Mouse (Mus musculus) kidney, postnatal 0 days (tissue): ENCODE measurements around the gene BC024978. TPM values are rescaled to one million over a fixed set of nuclear protein-coding genes. Genes with fewer than 3 reads are reported as not detected.

Experiments used
- ATAC-seq: fragments of 200-750 bp; cut with Nextera tagmentation; replicated peaks from 2 replicates; pipeline ENCODE4 v1.8.0; 2017; ENCODE audit warnings: low read depth, moderate number of reproducible peaks, moderate TSS enrichment, moderate library complexity; ENCODE audit not compliant: low FRiP score
- DNase-seq: peaks from one replicate; pipeline ENCODE4 v3.0.0-alpha.2; 2016; ENCODE audit warnings: low spot score
- H3K27ac ChIP-seq: fragments of 300-500 bp; sonication (generic); 2 replicates; pipeline ENCODE4 v1.5.1; 2014; ENCODE audit warnings: mild to moderate bottlenecking
- H3K27me3 ChIP-seq: fragments of 300-500 bp; sonication (generic); 2 replicates; pipeline ENCODE4 v1.6.1; 2014; ENCODE audit warnings: low read length, mixed read lengths; ENCODE audit not compliant: insufficient read depth
- H3K36me3 ChIP-seq: fragments of 300-500 bp; sonication (generic); 2 replicates; pipeline ENCODE4 v1.6.1; 2014; ENCODE audit warnings: low read length, mixed read lengths; ENCODE audit not compliant: insufficient read depth
- H3K4me1 ChIP-seq: fragments of 300-500 bp; sonication (generic); replicated peaks from 2 replicates; pipeline ENCODE4 v1.6.1; 2014; ENCODE audit warnings: antibody characterized with exemption, low read length, mixed read lengths; ENCODE audit not compliant: insufficient read depth
- H3K4me2 ChIP-seq: fragments of 300-500 bp; sonication (generic); 2 replicates; pipeline ENCODE4 v1.6.1; 2014; ENCODE audit warnings: mild to moderate bottlenecking, low read length, moderate library complexity, mixed read lengths
- H3K4me3 ChIP-seq: fragments of 300-500 bp; sonication (generic); replicated peaks from 2 replicates; pipeline ENCODE4 v1.5.1; 2014; ENCODE audit warnings: low read depth, low read length
- H3K9ac ChIP-seq: fragments of 300-500 bp; sonication (generic); 2 replicates; pipeline ENCODE4 v1.6.1; 2014; ENCODE audit warnings: low read depth, low read length
- H3K9me3 ChIP-seq: fragments of 300-500 bp; sonication (generic); replicated peaks from 2 replicates; pipeline ENCODE4 v1.6.1; 2016; ENCODE audit warnings: low read length, inconsistent platforms, mixed read lengths
- CTCF ChIP-seq: IDR thresholded peaks from 2 replicates; pipeline ENCODE4 v1.5.1; 2016; ENCODE audit warnings: antibody characterized with exemption, low read depth, mild to moderate bottlenecking, moderate library complexity
- WGBS: fragments of 180-500 bp; shearing (Covaris S2); extraction: QIAGEN DNeasy Blood & Tissue Kit; methylation state at CpG from one replicate; pipeline ENCODE4 v1.1.7; 2014; 5-methylcytosine and 5-hydroxymethylcytosine counted together
- microRNA counts: library from miRNA; unstranded; fragments of <30 nt; microRNA quantifications from one replicate; lab custom pipeline; 2015
- microRNA-seq: library from miRNA; unstranded; fragments of <30 nt; microRNA quantifications from one replicate; pipeline ENCODE4, GENCODE M21; 2016
- polyA plus RNA-seq: library from polyadenylated mRNA; unstranded; fragments of >200 nt; fragmentation: Nextera tagmentation; extraction: Ambion mirVana; gene quantifications from 2 replicates; pipeline ENCODE4 v1.2.1, GENCODE M21; 2015

BC024978 gene
- polyA plus RNA-seq, 1 experiment from 2014 or later: 2.2 TPM

- Histone ChIP-seq H3K4me1 (peaks cover 9% of the 10 kb centered on the region; the same call in 1 of the 2 replicates), H3K4me3 (no peak overlapping the region), H3K9ac (0 out of 2 replicates have a peak overlapping the region, but pooled peaks have one; percentile 35), H3K9me3 (no peaks in the 10 kb centered on the region), H3K36me3 (0 out of 2 replicates have a peak, but pooled peaks cover 8% of the 10 kb centered on the region), H3K4me2 (peak overlapping the region; percentile 90), H3K27me3 (no peaks in the 10 kb centered on the region), H3K27ac (0 out of 2 replicates have a peak overlapping the region, but pooled peaks have one; percentile 36)
- 33% methylated on average over 27 of the region's 27 CpGs for WGBS
- no peak for TF ChIP-seq CTCF
- DNase-seq: no peak
- no peak for ATAC-seq
These were observed 61.7 kb downstream of the BC024978 start for GRCm38 (mm10) chr7:27257046-27257851.

- H3K4me2 ChIP-seq: peak overlapping the region; percentile 90
- H3K9me3 ChIP-seq: no peaks in the 10 kb centered on the region
- H3K36me3 ChIP-seq: 0 out of 2 replicates have a peak, but pooled peaks cover 9% of the 10 kb centered on the region
- DNase-seq: no peak
- H3K4me3 ChIP-seq: peak overlapping the region; percentile 87
- WGBS: 7% methylated on average over 4 of the region's 6 CpGs
- ATAC-seq: no peak
- H3K27me3 ChIP-seq: no peaks in the 10 kb centered on the region
- peak overlapping the region; percentile 88; the same call in 1 of the 2 replicates for H3K9ac ChIP-seq
- H3K4me1 ChIP-seq: peaks cover 9% of the 10 kb centered on the region; the same call in 1 of the 2 replicates
- no peak for TF ChIP-seq CTCF
- 0 out of 2 replicates have a peak overlapping the region, but pooled peaks have one; percentile 72 for H3K27ac ChIP-seq
These were observed 62.2 kb downstream of the BC024978 start for GRCm38 (mm10) chr7:27257852-27258204.

- ATAC-seq: peak; percentile 85
- no peaks in the 10 kb centered on the region for H3K27me3 ChIP-seq
- peak within 1 kb of the TSS; percentile 90 for H3K4me2 ChIP-seq
- H3K4me3 ChIP-seq: peak within 1 kb of the TSS; percentile 87
- 1% methylated on average over 43 of the region's 47 CpGs for WGBS
- no peaks in the 10 kb centered on the region for H3K9me3 ChIP-seq
- TF ChIP-seq CTCF: no peak
- H3K4me1 ChIP-seq: peaks cover 9% of the 10 kb centered on the region; the same call in 1 of the 2 replicates
- H3K36me3 ChIP-seq: 0 out of 2 replicates have a peak, but pooled peaks cover 11% of the 10 kb centered on the region
- peak within 1 kb of the TSS; percentile 72 for H3K27ac ChIP-seq
- H3K9ac ChIP-seq: peak within 1 kb of the TSS; percentile 88
- peak; percentile 94 for DNase-seq
These were observed 62.8 kb downstream of the BC024978 start, which contains the start of gene Numbl for GRCm38 (mm10) chr7:27258205-27258899. Numbl (plus strand) TSS chr7:27258433.

- Histone ChIP-seq H3K27me3 (no peaks in the 10 kb centered on the region), H3K27ac (peak overlapping the region; percentile 72; the same call in 1 of the 2 replicates), H3K4me1 (peaks cover 9% of the 10 kb centered on the region; the same call in 1 of the 2 replicates), H3K36me3 (0 out of 2 replicates have a peak, but pooled peaks cover 11% of the 10 kb centered on the region), H3K4me2 (peak overlapping the region; percentile 90), H3K9ac (peak overlapping the region; percentile 88), H3K9me3 (no peaks in the 10 kb centered on the region), H3K4me3 (peak overlapping the region; percentile 87)
- peak; percentile 35 for DNase-seq
- no peak for TF ChIP-seq CTCF
- no peak for ATAC-seq
- WGBS: 5% methylated on average over 9 of the region's 9 CpGs
These were observed 63.7 kb downstream of the BC024978 start for GRCm38 (mm10) chr7:27259271-27259721.

DNA sequence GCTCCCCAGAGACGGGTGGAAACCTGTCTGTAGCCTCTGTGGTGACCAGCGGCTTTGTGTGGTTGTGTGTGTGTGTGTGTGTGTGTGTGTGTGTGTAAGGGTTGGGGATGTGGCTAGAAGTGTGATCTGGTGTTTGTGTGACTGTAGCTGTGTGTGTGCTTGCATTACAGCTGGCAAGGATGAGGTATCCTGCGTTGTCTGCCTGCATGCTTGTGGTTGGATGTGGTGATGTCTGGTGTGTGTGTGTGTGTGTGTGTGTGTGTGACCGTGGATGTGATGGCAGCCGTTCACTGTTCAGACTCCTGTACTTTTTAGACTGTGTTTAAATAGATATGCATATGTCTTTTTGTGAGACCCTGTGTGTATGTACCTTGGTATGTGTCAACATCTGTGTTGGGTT lies 64.2 kb downstream of the BC024978 start:
- peak overlapping the region; percentile 90 for H3K4me2 ChIP-seq
- H3K9me3 ChIP-seq: no peaks in the 10 kb centered on the region
- TF ChIP-seq CTCF: no peak
- ATAC-seq (no peak), DNase-seq (no peak)
- no peak overlapping the region for H3K27ac ChIP-seq
- H3K4me1 ChIP-seq: peaks cover 9% of the 10 kb centered on the region; the same call in 1 of the 2 replicates
- H3K9ac ChIP-seq: peak overlapping the region; percentile 88
- WGBS: 33% methylated on average over 5 of the region's 5 CpGs
- no peaks in the 10 kb centered on the region for H3K27me3 ChIP-seq
- peak overlapping the region; percentile 87 for H3K4me3 ChIP-seq
- H3K36me3 ChIP-seq: 0 out of 2 replicates have a peak, but pooled peaks cover 11% of the 10 kb centered on the region

MicroRNAs encoded within 50 kb of the gene (microRNA counts, 519-probe panel; counts per million panel counts)
- microRNA mmu-miR-1191 (lab: Ali Mortazavi, UCI): 330 counts per million, percentile 68 among the panel's probes with 10 or more counts

Small RNAs within 50 kb of the gene (microRNA-seq; reads per million reads assigned to microRNA genes)
- gene Mir1191: not detected
- gene Mir3101: not detected

Other genes starting within 250 kb of the BC024978 start
- not detected in 2 replicates for gene Cyp2a12, start 166.7 kb upstream of the BC024978 start, polyA plus RNA-seq
- 0.29 TPM in 1 of 2 replicates, not detected in the other for gene Cyp2f2, start 75.9 kb upstream of the BC024978 start, polyA plus RNA-seq
- gene Cyp2t4, start 42.1 kb upstream of the BC024978 start, polyA plus RNA-seq: not detected in 2 replicates
- gene Egln2, start 29.0 kb upstream of the BC024978 start, polyA plus RNA-seq: 64.4 and 65.4 TPM in 2 replicates
- gene Rab4b, start 16.9 kb upstream of the BC024978 start, polyA plus RNA-seq: 74.0 and 75.0 TPM in 2 replicates
- 0.30 and 0.54 TPM in 2 replicates for gene Gm21983, start 14.7 kb upstream of the BC024978 start, polyA plus RNA-seq
- 17.6 and 23.5 TPM in 2 replicates for gene Mia, start 14.6 kb upstream of the BC024978 start, polyA plus RNA-seq
- gene Snrpa, start 490 bp downstream of the BC024978 start, polyA plus RNA-seq: 160 and 174 TPM in 2 replicates
- gene Itpkc, start 32.9 kb downstream of the BC024978 start, polyA plus RNA-seq: 3.4 and 3.6 TPM in 2 replicates
- 20.8 and 22.0 TPM in 2 replicates for gene Coq8b, start 37.2 kb downstream of the BC024978 start, polyA plus RNA-seq
- gene Numbl, start 62.7 kb downstream of the BC024978 start, polyA plus RNA-seq: 12.6 and 13.0 TPM in 2 replicates
- gene Ltbp4, start 141.9 kb downstream of the BC024978 start, polyA plus RNA-seq: 41.7 and 43.8 TPM in 2 replicates
- 34.1 and 40.2 TPM in 2 replicates for gene Shkbp1, start 160.2 kb downstream of the BC024978 start, polyA plus RNA-seq
- 0.57 TPM in 1 of 2 replicates, not detected in the other for gene Gm20479, start 161.6 kb downstream of the BC024978 start, polyA plus RNA-seq